Mouse (Mus musculus) lung, adult 2 months (tissue): ENCODE data around the gene Dnah1.

Experiments used
- CTCF ChIP-seq: fragments of 200-500 bp; IDR thresholded peaks from 2 replicates; pipeline ENCODE4 v1.5.1; 2011; ENCODE audit warnings: mild to moderate bottlenecking, low read length, control low read depth; ENCODE audit not compliant: insufficient read depth
- POLR2A ChIP-seq: fragments of 200-500 bp; IDR thresholded peaks from 2 replicates; pipeline ENCODE4 v1.6.1; 2011; ENCODE audit warnings: low read depth, mild to moderate bottlenecking, control low read depth, low read length, borderline replicate concordance; ENCODE audit errors: extremely low read depth

- no peak for TF ChIP-seq CTCF
- TF ChIP-seq POLR2A: peak; percentile 32; the same call in 1 of the 2 replicates
Observed at GRCm38 (mm10) chr14:31228234-31228633, 95.5 kb downstream of the Dnah1 start.
